Mouse (Mus musculus) spleen, adult 2 months (tissue): Measurements from ENCODE around the gene Gatm.

Experiments
- CTCF ChIP-seq: fragments of 200-500 bp; IDR thresholded peaks from 2 replicates; pipeline ENCODE4 v1.5.1; 2011; ENCODE audit warnings: mild to moderate bottlenecking, inconsistent platforms; ENCODE audit not compliant: insufficient read depth, insufficient read length, insufficient replicate concordance; ENCODE audit errors: extremely low read depth
- POLR2A ChIP-seq: fragments of 200-500 bp; IDR thresholded peaks from 2 replicates; pipeline ENCODE4 v1.6.1; 2011; ENCODE audit warnings: low read depth, low read length, inconsistent platforms

DNA sequence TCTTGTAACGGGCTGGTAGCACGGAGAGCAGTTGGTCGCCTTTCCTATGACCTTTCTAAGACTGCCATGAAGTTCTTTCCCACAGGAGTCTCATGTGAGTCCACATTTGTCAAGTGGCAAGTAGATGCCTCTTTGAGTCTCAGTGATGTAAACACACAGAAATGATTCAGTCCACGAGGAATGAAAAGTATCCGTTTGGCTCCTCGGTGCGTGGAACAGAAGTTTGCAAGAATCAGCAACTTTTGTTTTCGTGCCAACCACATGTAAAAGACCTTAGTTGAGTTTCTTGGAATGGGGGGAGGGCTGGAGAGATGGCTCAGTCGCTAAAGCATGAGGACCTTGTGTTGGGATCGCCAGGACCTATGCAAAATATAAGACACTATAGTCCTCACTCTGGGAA lies 30.7 kb downstream of the Gatm start:
- TF ChIP-seq CTCF: no peak
- TF ChIP-seq POLR2A: no peak
